Mouse (Mus musculus): ENCODE results near the gene Plekhf1. TPM values are rescaled to one million over a fixed set of nuclear protein-coding genes. Genes with fewer than 3 reads are reported as not detected.
A peak's percentile ranks its signal among the peaks of the same experiment; 100 is the strongest.

Gene Plekhf1
- polyA plus RNA-seq, 2 experiments, result 3.4 to 4.2 TPM

DNA sequence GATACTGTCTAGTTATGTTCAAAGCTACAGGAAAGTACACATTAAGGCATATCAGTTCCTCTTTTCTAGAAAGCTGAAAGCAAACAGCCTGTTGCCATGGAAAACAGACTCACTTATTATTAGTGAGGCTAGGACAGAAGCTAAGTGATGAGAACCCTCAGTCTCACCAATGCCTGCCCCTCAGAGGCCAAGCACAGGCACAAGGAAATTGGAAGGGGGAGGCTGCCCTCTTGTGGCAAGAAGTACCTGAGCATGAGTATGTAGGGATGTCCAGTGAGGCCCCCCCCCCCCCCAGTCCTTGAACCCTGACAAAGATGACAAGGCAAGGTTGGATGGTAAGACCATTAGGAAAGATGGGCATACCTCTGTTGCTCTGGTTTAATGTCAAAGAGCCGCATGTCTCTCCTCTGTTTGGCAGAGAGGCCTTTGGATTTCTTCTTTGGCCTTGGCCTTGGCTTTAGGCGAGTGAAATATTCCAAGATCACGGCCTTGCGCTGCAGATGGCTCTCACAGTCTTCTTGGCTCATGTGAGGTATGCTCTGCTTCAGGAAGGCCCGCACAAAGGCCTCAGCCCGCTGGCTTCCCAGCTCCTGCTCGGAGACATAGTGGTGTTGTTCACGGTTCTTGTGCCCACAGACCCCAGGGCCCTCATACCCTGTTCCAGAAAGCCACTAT, 39.3 kb upstream of the Plekhf1 start:
- Histone ChIP-seq H3K4me2 (replicated peaks; ENCODE audit: low read depth, low read length, severe bottlenecking) (no peak overlapping the region), H3K36me3 (ENCODE audit: control insufficient read depth, insufficient read depth, low read length) (peaks cover 63% of the 10 kb centered on the region), H3K4me1 (ENCODE audit: control insufficient read depth, insufficient read depth, low read length) (peaks cover 8% of the 10 kb centered on the region), H3K9ac (ENCODE audit: low read depth, low read length, severe bottlenecking) (no peak overlapping the region), H3K4me3 (replicated peaks; ENCODE audit: low read length) (no peak overlapping the region), H3K27me3 (ENCODE audit: control insufficient read depth, insufficient read depth, low read length) (no peaks in the 10 kb centered on the region), H3K9me3 (ENCODE audit: control insufficient read depth, low read length) (no peaks in the 10 kb centered on the region), H3K27ac (replicated peaks; ENCODE audit: low read depth, low read length) (no peak overlapping the region)
- WGBS, result 90% methylated on average over 8 of the region's 8 CpGs
- TF ChIP-seq POLR2A (IDR thresholded peaks at IDR 0.05; ENCODE audit: borderline replicate concordance, extremely low read depth, insufficient read depth, insufficient read length), result no peak
- ATAC-seq (ENCODE audit: low FRiP score, low read depth) (no peak), DNase-seq (ENCODE audit: low spot score) (peak; percentile 38)

DNA sequence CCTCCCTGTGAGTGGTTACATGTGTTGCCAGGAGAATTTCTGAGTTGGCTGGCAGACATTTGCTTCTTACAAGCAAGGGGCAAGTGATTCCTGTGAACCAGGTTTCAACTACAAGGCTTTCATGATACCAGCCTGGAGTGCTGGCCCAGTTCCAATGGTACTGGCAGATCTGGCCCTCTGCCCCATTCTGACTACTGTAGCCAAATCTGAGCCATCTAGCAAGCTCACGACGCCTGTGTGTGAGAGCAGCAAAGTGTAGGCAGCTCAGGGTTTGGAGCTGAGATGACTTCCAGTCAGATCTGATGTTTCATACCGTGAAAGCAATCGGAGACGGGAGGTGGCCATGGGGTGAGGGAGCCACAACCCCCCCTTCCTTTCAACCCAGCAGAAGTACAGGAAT, 34.6 kb upstream of the Plekhf1 start:
- TF ChIP-seq POLR2A (IDR thresholded peaks at IDR 0.05; ENCODE audit: borderline replicate concordance, extremely low read depth, insufficient read depth, insufficient read length), result no peak
- Histone ChIP-seq H3K27ac (replicated peaks; ENCODE audit: low read depth, low read length) (no peak overlapping the region), H3K27me3 (ENCODE audit: control insufficient read depth, insufficient read depth, low read length) (no peaks in the 10 kb centered on the region), H3K4me1 (ENCODE audit: control insufficient read depth, insufficient read depth, low read length) (no peaks in the 10 kb centered on the region), H3K9ac (ENCODE audit: low read depth, low read length, severe bottlenecking) (no peak overlapping the region), H3K4me3 (replicated peaks; ENCODE audit: low read length) (no peak overlapping the region), H3K4me2 (replicated peaks; ENCODE audit: low read depth, low read length, severe bottlenecking) (no peak overlapping the region), H3K36me3 (ENCODE audit: control insufficient read depth, insufficient read depth, low read length) (peaks cover 59% of the 10 kb centered on the region), H3K9me3 (ENCODE audit: control insufficient read depth, low read length) (no peaks in the 10 kb centered on the region)
- WGBS, result 88% methylated on average over 5 of the region's 5 CpGs
- ATAC-seq (ENCODE audit: low FRiP score, low read depth), result no peak
- no peak for DNase-seq (ENCODE audit: low spot score)

DNA sequence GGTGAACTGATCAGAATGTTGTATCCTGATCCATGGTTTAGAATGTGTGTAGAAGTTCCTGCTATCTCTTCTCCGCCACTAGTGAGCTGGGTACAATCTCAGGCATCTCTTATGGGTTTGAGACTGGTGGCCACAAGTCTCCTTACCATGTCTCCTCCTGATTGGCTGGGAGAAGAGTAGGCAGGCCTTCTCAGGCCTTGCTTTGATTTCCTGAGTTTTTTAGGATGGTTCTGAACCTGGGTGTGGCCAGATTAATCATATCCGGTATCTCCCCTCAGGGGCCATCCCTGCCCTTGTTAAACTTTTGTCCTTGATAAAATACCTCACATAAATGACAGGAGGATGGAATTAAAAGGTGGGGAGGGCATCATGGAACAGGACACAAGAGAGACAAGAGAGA, 31.8 kb upstream of the Plekhf1 start:
- Histone ChIP-seq H3K9ac (ENCODE audit: low read depth, low read length, severe bottlenecking) (no peak overlapping the region), H3K27ac (replicated peaks; ENCODE audit: low read depth, low read length) (no peak overlapping the region), H3K36me3 (ENCODE audit: control insufficient read depth, insufficient read depth, low read length) (peaks cover 33% of the 10 kb centered on the region), H3K4me2 (replicated peaks; ENCODE audit: low read depth, low read length, severe bottlenecking) (no peak overlapping the region), H3K9me3 (ENCODE audit: control insufficient read depth, low read length) (no peaks in the 10 kb centered on the region), H3K27me3 (ENCODE audit: control insufficient read depth, insufficient read depth, low read length) (no peaks in the 10 kb centered on the region), H3K4me1 (ENCODE audit: control insufficient read depth, insufficient read depth, low read length) (no peaks in the 10 kb centered on the region), H3K4me3 (replicated peaks; ENCODE audit: low read length) (no peak overlapping the region)
- DNase-seq (ENCODE audit: low spot score), result no peak
- WGBS, result 80% methylated on average over 2 of the region's 2 CpGs
- TF ChIP-seq POLR2A (IDR thresholded peaks at IDR 0.05; ENCODE audit: borderline replicate concordance, extremely low read depth, insufficient read depth, insufficient read length), result no peak
- ATAC-seq (ENCODE audit: low FRiP score, low read depth), result no peak

DNA sequence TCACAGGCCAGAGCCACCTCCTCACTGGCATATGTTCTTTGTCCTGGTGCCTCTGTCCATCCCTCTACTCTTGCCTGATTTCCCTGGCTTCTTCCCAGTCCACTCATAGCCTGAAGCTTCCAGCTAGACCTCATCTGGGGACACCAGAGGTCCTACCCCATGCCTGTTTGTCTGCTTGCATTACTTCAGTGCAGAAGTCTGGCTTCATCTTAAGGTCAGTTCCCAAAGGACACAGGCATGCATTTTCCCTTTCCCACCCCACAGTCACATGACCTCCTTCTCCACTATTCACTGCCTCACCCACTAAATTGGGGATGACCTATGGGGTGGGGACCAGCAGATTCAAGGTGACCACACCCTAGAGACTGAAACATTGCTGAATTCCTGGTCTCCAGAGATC, 25.6 kb upstream of the Plekhf1 start:
- H3K4me2 ChIP-seq (replicated peaks; ENCODE audit: low read depth, low read length, severe bottlenecking), result no peak overlapping the region
- H3K4me3 ChIP-seq (replicated peaks; ENCODE audit: low read length), result no peak overlapping the region
- no peaks in the 10 kb centered on the region for H3K27me3 ChIP-seq (ENCODE audit: control insufficient read depth, insufficient read depth, low read length)
- DNase-seq (ENCODE audit: low spot score) (no peak), ATAC-seq (ENCODE audit: low FRiP score, low read depth) (no peak)
- no peaks in the 10 kb centered on the region for H3K9me3 ChIP-seq (ENCODE audit: control insufficient read depth, low read length)
- TF ChIP-seq POLR2A (IDR thresholded peaks at IDR 0.05; ENCODE audit: borderline replicate concordance, extremely low read depth, insufficient read depth, insufficient read length), result no peak
- H3K4me1 ChIP-seq (ENCODE audit: control insufficient read depth, insufficient read depth, low read length), result no peaks in the 10 kb centered on the region
- H3K36me3 ChIP-seq (ENCODE audit: control insufficient read depth, insufficient read depth, low read length), result no peaks in the 10 kb centered on the region
- H3K9ac ChIP-seq (ENCODE audit: low read depth, low read length, severe bottlenecking), result no peak overlapping the region
- no peak overlapping the region for H3K27ac ChIP-seq (replicated peaks; ENCODE audit: low read depth, low read length)

DNA sequence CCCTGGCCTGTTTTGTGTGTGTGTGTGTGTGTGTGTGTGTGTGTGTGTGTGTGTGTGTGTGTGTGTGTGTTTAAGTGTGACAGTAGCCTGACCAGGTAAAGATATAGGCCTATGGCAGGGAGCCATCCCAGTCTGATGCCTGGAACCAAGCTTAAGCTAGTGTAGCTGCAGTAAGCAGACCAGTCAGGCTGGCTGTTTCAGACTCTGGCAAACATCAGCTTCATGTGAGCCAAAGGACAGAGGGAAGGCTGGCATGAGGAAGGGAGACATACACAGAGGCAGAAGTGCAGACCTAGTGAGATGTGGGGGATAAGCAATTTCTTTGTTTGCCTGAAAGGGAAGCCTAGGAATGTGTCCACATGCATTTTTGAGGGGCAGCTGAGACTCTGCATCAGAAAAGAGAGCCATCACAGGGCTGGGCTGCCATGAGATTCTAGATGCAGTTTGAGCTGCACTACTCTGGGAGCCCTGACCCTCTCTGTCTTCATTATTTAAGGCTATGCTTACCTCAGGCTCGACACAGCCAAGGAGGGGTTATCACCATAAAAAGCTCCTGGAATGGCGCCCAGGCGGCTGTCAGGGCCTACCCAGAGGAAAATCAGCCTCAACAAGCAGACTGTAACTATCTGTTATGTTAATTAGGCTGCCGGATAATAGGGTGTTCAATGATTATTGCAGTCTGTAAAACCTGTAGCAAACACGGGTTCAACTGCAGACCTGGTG, 23.8 kb upstream of the Plekhf1 start:
- 19% methylated on average over 5 of the region's 5 CpGs for WGBS
- DNase-seq (ENCODE audit: low spot score), result no peak
- TF ChIP-seq POLR2A (IDR thresholded peaks at IDR 0.05; ENCODE audit: borderline replicate concordance, extremely low read depth, insufficient read depth, insufficient read length), result no peak

More for the DNA sequence above, 23.8 kb upstream of the Plekhf1 start:
- H3K27me3 ChIP-seq (ENCODE audit: control insufficient read depth, insufficient read depth, low read length), result no peaks in the 10 kb centered on the region
- no peak overlapping the region for H3K4me2 ChIP-seq (replicated peaks; ENCODE audit: low read depth, low read length, severe bottlenecking)
- no peaks in the 10 kb centered on the region for H3K36me3 ChIP-seq (ENCODE audit: control insufficient read depth, insufficient read depth, low read length)
- no peak for ATAC-seq (ENCODE audit: low FRiP score, low read depth)
- no peaks in the 10 kb centered on the region for H3K4me1 ChIP-seq (ENCODE audit: control insufficient read depth, insufficient read depth, low read length)
- H3K9me3 ChIP-seq (ENCODE audit: control insufficient read depth, low read length), result no peaks in the 10 kb centered on the region
- H3K4me3 ChIP-seq (replicated peaks; ENCODE audit: low read length), result no peak overlapping the region
- no peak overlapping the region for H3K27ac ChIP-seq (replicated peaks; ENCODE audit: low read depth, low read length)
- H3K9ac ChIP-seq (ENCODE audit: low read depth, low read length, severe bottlenecking), result no peak overlapping the region

Data from limb, embryonic 14.5 days (tissue).